Mouse (Mus musculus) megakaryocyte, embryonic 14.5 days (primary cell): ENCODE results near the gene Foxb2.

Source experiments
- FLI1 ChIP-seq: IDR thresholded peaks from 2 replicates; pipeline ENCODE4 v1.6.1; 2012; ENCODE audit warnings: low read length, inconsistent platforms, mixed read lengths
- GATA1 ChIP-seq: IDR thresholded peaks from 3 replicates; pipeline ENCODE4 v1.6.1; 2012; ENCODE audit warnings: mixed read lengths, low read length, inconsistent platforms, borderline replicate concordance

DNA sequence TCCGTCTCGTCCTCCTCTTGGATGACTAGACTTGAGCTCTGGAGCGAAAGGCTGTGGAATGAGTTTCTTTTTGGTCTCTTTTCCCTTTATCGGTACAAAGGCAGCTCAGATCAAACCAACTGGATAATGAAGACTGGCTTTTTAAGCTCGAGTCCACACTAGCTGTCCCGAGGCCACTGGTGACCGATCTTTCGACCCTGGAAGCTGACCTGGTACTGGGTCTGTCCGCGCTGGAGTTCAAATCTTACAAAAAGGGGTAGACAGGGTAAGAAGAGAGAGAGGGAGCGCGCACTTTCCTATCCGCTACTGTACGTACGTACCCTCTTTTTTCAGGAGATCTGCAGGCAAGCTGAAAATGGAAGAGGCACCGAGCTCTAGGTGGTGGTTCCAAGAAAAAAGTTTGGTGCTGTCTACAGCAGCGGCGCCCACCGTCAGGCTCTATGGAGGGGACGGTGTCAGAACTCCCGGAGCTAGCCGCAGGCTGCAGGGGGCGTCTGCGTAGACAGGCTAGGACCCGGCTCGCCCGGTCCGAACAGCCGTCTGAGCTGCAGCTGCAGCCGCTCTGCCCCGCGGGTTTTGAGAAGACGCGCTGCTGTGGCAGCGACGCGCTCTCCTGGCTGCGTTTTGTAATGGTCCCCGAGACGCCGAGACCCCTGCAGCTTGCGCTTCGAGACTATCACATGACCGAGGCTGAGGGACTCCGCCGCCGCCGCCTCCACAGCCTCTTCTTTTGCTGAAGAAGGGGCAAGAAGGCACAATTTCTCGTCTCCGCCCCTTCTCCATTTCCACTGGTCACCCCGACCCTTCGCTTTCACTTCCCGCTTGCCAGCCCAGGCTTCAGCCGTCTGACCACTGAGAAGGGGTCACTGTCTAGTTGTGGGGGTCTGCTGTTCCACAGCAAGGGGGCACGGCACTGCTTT lies 597 bp upstream of the Foxb2 start:
- TF ChIP-seq GATA1: no peak
- TF ChIP-seq FLI1: no peak
